Mouse (Mus musculus) megakaryocyte progenitor cell, adult 5-6 weeks (primary cell): ENCODE data around the gene Nhlrc2. TPM values are rescaled to one million over a fixed set of nuclear protein-coding genes. Genes with fewer than 3 reads are reported as not detected.

Experiments used
- ATAC-seq: replicated peaks from 2 replicates; pipeline ENCODE4 v1.8.0; 2016; ENCODE audit warnings: mild to moderate bottlenecking, moderate TSS enrichment, inconsistent platforms; ENCODE audit not compliant: poor library complexity
- total RNA-seq, 2 experiments: library from RNA; stranded (forward) in 1 of 2; stranded (reverse) in 1 of 2; fragments of 157-497, 149-512 nt in 1 of 2; fragments of 200-1000 nt in 1 of 2; gene quantifications; 2 replicates each; pipeline versions ENCODE4 v1.2.3 to v1.2.4; 2015 to 2017

Nhlrc2 gene
- total RNA-seq, 2 experiments from 2014 or later: 11.9 to 15.7 TPM

GRCm38 (mm10) chr19:56562433-56563138 is 14.5 kb downstream of the Nhlrc2 start:
- ATAC-seq: no peak

- ATAC-seq: no peak
These were observed 15.4 kb downstream of the Nhlrc2 start for GRCm38 (mm10) chr19:56563469-56563868.

GRCm38 (mm10) chr19:56565358-56565757 is 17.3 kb downstream of the Nhlrc2 start:
- peak; percentile 32; the same call in 1 of the 2 replicates for ATAC-seq

- peak; percentile 88 for ATAC-seq
These were observed 18.0 kb downstream of the Nhlrc2 start for GRCm38 (mm10) chr19:56566041-56566440.

GRCm38 (mm10) chr19:56566940-56567339 is 18.9 kb downstream of the Nhlrc2 start:
- ATAC-seq: peak; percentile 25; the same call in 1 of the 2 replicates

GRCm38 (mm10) chr19:56570781-56571180 is 22.7 kb downstream of the Nhlrc2 start:
- no peak for ATAC-seq

GRCm38 (mm10) chr19:56571234-56571633 is 23.2 kb downstream of the Nhlrc2 start:
- ATAC-seq: no peak

- no peak for ATAC-seq
These were observed 23.9 kb downstream of the Nhlrc2 start for GRCm38 (mm10) chr19:56571913-56572312.

GRCm38 (mm10) chr19:56573184-56573583 is 25.1 kb downstream of the Nhlrc2 start:
- ATAC-seq: no peak

- ATAC-seq: peak; percentile 50
These were observed 29.7 kb downstream of the Nhlrc2 start for GRCm38 (mm10) chr19:56577801-56578200.

GRCm38 (mm10) chr19:56581981-56582380 is 33.9 kb downstream of the Nhlrc2 start:
- ATAC-seq: no peak

GRCm38 (mm10) chr19:56583785-56584184 is 35.7 kb downstream of the Nhlrc2 start:
- no peak for ATAC-seq

- no peak for ATAC-seq
These were observed 36.2 kb downstream of the Nhlrc2 start for GRCm38 (mm10) chr19:56584288-56584687.

- ATAC-seq: no peak
These were observed 38.3 kb downstream of the Nhlrc2 start for GRCm38 (mm10) chr19:56586320-56586719.

GRCm38 (mm10) chr19:56588205-56588626 is 40.2 kb downstream of the Nhlrc2 start:
- peak; percentile 72 for ATAC-seq

GRCm38 (mm10) chr19:56589008-56589407 is 40.9 kb downstream of the Nhlrc2 start:
- no peak for ATAC-seq

- ATAC-seq: no peak
These were observed 41.4 kb downstream of the Nhlrc2 start for GRCm38 (mm10) chr19:56589455-56589854.

- ATAC-seq: no peak
These were observed 42.2 kb downstream of the Nhlrc2 start for GRCm38 (mm10) chr19:56590250-56590649.

GRCm38 (mm10) chr19:56592472-56592871 is 44.4 kb downstream of the Nhlrc2 start:
- no peak for ATAC-seq

GRCm38 (mm10) chr19:56599996-56600395 is 51.9 kb downstream of the Nhlrc2 start:
- ATAC-seq: no peak

- ATAC-seq: no peak
These were observed 52.7 kb downstream of the Nhlrc2 start for GRCm38 (mm10) chr19:56600797-56601196.

GRCm38 (mm10) chr19:56601901-56602347 is 53.9 kb downstream of the Nhlrc2 start:
- ATAC-seq: no peak

- ATAC-seq: no peak
These were observed 60.9 kb downstream of the Nhlrc2 start for GRCm38 (mm10) chr19:56608946-56609345.
